Mouse (Mus musculus) gastrocnemius, postnatal 36 days (tissue): ENCODE measurements around the gene Gpatch3. TPM values are rescaled to one million over a fixed set of nuclear protein-coding genes. Genes with fewer than 3 reads are reported as not detected.

ENCODE experiments used
- DNase-seq, 2 experiments: peaks; one replicate each; pipeline ENCODE4 v3.0.0; 2022
- intact Hi-C: fragments of 180-260 bp; cut with DNase I; formaldehyde crosslinking; loops from one replicate; pipeline ENCODE4 v1.15.1; 2025
- long read RNA-seq, 2 experiments: library from polyadenylated mRNA; stranded (forward); transcript quantifications; one replicate each; pipeline ENCODE4 v2.0.0; 2021
- total RNA-seq, 2 experiments: library from RNA; stranded (reverse); gene quantifications; 2 replicates each; pipeline ENCODE4 v1.2.3; 2021

Gene Gpatch3
- 1 to 10 TPM; 2.6 to 3.3 TPM for total RNA-seq
- long read RNA-seq, experiment 1, partial matches to known transcripts, result 0 of 2 reads
- long read RNA-seq, experiment 1, other reads (novel, unspliced or antisense), result 2 of 2 reads
- long read RNA-seq, experiment 2, partial matches to known transcripts, result 0 of 2 reads
- long read RNA-seq, experiment 2, other reads (novel, unspliced or antisense), result 0 of 2 reads

DNA sequence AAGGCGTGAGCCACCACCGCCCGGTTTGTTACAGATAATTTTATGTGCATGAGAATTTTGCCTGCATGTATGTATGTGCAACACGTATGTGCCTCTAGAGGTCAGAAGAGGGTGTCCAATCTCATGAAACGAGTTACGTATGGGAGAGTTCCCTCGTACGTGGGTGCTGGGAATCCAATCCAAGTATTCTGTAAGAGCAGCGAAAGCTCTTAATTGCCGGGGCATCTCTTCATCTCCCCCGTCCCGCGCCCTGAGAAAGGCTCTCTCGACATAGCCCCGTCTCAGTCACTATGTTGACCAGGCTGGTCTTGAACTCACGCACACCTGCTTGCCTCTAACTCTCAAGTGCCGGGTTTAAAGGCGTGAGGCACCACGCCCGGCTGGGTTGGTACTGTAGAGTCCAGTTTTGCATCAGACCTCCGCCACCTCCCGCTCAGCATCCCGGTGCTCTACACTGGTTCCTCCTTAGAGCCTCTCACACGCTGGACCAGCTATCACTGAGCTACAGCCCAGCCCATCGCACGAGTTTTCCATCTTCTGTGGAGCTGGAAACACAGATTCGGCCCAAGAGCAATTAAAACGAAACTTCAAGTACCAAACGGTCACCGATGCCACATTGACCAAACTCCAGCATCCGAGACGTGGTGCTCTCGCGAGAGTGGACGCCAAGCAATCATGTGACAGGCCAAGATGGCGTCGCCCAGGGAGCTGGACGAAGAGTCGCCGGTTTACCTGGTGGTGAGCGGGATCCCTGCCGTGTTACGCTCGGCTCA lies at the start of gene Gpatch3:
Gpatch3 (plus strand) TSS at position 676 of the 773 bp plus-strand sequence.
- intact Hi-C loops, result no loop called here
- peak; percentile 87 to 89 for DNase-seq

DNA sequence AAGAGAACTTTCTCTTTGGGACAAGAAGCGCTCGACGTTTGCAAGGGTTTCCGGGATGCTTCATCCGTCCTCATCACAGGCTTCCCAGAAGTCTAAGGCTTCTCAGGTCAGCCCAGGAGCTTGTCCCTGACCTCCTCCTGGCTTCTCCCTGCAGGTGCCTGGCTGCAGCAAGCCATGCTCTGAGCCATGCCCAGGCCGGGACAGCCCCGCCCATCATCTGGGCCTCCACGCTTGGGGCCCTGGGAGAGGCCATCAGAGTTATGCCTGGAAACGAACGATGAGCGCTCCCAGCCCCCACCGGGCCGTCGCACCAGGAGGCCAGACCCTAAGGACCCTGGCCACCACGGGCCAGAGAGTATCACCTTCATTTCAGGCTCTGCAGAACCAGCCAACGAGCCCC lies 46.8 kb upstream of the Gpatch3 start:
- no peak for DNase-seq
- intact Hi-C loops, result no loop called here

DNA sequence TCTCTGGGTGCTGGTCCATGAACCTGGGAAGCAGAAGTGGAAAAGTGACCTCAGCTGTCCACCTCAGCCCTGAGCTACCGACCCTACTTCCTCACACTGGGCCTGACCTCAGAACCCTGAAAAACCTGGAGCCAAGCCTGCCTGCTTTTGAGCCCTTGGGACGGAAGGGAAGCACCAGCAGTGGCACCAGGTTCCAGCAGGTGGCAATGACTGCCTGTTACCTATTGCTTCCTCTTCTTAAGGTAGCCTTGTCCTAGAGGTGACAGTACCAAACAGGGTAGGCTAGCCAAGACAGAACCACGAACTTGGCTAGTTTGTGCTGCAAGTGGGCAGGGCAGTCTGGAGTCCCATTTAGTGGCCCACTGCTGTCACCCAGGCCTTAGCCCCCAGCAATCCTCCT lies 41.8 kb upstream of the Gpatch3 start:
- intact Hi-C loops, result no loop called here
- DNase-seq, result no peak

DNA sequence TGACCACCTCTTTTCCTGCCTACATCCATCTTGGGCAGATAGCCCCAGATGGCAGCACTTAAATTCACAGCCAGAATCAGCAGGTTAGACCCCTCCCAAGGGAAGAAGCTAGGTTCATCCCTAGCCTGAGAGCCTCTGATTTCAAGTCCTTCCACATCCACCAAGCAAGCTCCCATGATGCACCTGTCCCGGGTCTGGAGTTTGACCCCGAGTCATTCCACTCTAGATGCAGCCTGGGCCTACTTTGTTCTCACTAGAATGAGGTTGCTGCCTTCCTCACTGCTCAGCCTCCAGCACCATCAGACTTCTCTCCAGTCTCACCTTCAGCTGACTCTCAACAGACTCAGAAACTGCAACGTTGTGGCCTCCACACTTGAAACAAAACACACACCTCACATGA lies 38.5 kb upstream of the Gpatch3 start:
- intact Hi-C loops, result no loop called here
- DNase-seq, result no peak

DNA sequence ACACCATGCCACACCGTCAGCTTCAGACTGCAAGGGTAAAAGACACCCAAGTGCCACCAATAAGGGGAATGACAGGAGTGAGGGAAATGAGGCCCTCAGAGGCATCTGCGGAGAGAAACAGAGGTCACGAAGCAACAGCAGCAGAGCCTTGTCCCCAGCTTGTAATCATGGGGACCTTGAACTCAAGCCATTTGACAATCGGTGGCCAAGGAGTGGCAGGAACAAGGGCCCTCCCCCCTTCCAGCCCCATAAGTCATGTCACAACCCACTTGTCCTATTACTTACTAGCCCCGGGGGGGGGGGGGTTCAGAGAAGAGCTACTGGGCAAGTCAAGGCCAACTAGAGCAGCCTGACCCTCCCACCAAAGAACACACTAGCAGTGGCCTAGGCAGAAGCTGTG lies 37.9 kb upstream of the Gpatch3 start:
- no peak for DNase-seq
- intact Hi-C loops, result no loop called here

DNA sequence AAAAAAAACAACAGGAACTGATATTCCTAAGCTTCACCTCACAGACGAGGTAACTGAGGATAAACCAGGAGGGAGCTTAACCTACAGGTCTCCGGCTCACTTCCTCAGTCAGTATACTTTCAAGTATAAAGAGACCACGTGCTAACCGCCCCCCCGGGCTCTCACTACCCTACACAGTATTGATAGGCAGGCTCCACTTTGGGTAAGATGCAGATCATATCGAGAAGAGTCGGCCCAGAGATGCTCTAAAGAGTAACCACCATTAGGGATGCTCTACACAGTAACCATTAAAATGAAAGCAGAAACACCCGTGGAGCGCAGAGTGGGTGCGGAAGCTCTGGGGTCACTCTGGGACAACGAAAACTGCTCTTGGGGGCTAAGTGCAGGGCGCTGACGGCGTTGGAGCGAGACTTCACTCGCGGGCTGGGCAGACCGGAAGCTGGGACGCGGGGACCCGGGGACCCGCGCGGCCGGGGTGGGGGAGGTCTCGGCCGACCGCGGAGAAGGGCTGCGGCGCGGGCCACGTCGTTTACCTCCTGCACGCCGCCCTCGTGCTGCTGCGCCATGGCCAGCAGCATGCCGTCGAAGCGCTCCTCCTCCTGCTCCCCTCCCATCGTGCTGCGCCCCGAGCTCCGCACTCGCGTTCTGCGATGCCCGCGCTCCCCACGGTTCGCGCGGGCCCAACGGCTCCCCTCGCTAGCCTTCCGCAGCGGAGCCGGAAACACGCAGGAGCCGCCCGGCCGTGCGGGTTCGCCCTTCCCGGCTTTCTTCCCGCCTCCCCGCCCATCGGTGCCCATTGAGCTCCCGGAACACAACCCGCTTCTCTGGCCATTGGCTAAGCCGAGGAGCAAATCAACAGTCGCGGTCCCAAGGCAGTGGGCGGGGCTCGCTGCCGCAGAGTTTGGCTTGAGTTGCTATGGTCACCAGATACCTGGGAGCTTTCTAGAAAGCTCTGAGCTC lies 29.0 kb upstream of the Gpatch3 start, which contains the start of gene Nudc:
Nudc (minus strand) TSS at position 725 of the 960 bp plus-strand sequence.
- intact Hi-C loops, result no loop called here
- DNase-seq, result peak; percentile 90 to 95

DNA sequence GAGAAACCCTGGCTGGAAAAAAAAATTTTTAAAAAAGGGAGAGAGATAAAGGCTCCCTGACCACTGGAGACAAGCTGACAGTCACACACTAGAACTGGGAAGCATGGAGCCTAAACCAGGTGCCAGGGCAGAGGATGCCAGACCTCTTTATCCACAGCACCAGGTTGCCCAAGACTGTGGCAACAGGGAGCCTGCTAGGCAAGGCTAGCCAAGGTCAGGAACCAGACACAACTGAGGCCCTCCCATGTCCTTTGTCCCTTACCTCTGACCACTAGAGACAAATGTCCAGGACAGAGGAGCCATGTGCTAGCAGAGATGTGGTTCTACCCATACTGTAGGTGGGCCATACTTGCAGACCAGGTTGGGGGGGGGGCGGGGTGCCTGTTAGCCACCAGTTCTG lies 22.5 kb upstream of the Gpatch3 start:
- intact Hi-C loops, result no loop called here
- no peak for DNase-seq

DNA sequence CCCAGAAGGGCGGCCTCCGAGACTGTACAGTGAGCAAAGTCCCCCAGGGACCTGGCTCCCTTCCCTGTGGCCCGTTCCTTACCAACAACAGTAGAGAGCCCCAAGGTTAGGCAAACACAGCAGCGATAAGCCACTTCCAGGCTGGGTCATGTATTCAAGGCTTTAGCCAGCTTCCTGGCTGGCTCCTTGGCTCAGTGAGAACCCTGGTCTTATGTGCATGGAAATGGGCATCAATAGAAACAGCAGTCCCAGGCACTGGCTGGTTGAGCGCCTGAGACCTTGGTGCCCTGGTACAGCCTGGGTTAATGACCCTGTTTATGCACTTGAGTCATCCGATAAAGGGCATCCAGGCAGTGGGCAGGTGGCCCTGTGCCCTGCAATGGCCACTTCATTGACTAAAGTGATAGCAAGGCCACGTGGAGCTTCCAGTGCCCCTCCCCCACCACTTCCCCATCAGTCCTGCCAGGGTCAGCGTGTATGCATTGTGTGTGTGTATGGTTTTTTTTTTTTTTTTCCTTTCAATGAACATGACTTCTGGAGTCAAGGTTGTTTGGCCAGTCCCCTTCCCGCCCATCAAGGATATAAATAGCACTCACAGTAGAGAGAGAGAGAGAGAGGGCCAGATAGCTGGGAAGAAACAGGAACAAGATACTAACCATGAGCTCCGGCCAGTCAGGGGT lies 21.6 kb upstream of the Gpatch3 start, which contains the start of gene Nr0b2:
Nr0b2 (plus strand) TSS at position 609 of the 680 bp plus-strand sequence.
- DNase-seq, result no peak
- intact Hi-C loops, result no loop called here

DNA sequence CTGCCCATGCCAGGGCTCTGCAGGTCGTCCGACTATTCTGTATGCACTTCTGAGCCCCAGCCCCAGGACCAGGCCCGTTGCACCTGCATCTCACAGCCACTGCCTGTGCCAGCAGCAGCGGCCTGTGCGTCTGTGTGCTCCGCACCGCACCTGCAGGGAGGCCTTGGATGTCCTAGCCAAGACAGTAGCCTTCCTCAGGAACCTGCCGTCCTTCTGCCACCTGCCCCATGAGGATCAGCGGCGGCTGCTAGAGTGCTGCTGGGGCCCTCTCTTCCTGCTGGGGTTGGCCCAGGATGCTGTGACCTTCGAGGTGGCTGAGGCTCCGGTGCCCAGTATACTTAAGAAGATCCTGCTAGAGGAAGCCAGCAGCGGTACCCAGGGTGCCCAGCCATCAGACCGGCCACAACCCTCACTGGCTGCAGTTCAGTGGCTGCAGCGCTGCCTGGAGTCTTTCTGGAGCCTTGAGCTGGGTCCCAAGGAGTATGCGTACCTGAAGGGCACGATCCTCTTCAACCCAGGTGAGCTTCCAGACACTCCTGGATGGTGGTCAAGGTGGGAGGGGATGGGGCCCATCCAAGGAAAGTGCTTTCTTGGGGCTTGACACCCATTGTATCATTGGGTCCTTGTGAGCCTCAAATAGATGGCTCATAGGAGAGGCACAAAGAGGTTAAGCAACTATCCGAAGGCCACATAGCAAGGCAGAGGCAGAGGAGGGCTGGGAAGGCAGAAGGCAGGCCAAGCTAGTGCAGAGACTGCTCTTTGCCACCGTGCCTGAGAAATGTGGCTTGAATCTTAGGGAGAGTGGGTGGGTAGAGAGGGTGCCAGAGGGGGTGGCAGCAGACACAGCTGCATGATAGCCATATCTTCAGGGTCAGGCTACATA lies 20.9 kb upstream of the Gpatch3 start:
- intact Hi-C loops, result no loop called here
- DNase-seq, result no peak

DNA sequence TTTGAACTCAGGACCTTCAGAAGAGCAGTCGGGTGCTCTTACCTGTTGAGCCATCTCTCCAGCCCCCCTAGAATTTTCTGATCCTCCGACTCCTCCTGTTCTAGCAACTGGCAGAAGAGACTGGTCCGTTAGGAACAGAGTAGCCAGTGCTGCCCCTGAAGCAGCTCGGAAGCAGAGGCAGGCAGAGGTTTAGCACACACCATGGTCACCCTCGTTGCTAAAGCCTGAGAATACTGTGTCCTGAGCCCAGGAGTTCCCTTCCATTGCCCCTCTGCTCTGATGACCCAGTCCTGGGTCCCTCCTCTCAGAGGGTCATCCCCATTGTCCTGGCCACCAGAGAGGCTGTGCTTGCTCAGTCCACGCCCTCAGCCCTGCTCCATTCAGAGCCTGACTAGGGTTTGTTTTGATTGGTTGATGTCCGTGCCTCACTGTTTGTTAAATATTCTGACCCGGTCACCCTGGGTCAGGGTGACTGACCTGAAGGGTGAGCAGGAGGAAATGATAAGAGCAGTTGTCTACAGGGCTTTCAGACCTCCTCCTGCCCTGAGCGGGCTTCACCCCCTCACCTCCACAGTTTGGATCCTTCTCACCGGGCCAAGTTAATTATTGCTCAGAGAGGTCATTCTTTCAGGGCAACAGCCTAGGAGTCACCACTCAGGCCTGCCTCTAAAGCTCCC lies 17.4 kb upstream of the Gpatch3 start:
- intact Hi-C loops, result no loop called here
- DNase-seq, result no peak

DNA sequence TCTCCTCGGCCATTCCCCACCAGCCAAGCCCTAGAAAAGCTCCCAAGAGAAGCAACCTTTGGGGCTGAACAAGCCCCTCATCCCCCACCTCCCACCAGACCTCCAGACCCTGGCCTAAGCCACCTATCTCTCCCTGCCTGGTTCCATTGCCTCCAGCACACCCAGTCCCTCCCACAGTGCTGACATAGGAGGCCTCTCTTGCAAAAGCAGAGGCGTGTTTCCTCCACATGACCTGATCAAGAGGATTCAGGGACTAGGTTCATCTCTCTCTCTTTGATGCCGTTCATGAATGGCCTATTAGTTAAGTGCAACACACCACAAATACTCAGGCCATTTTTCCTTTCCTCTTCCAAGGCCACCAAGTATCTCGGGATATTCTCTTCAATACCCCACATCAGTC lies 14.7 kb upstream of the Gpatch3 start:
- intact Hi-C loops, result no loop called here

DNA sequence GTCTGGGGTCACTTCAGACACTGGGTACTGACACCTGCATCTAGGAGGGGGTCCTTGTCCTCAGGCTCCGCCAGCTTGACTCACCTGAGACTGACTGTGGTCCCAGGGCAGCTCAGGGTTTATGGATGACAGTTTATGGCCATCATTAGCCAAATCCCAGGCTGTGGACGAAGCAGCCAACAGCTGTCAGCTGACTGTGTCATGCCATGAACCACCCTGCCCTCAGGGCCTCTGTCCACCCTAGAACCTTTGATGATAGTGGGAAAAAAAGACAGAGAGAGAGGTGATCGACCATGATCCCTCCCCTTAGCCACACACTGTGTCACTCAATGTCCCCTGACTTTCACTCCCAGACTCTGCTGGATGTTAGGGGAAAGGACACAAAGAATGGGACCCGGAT lies 12.9 kb upstream of the Gpatch3 start:
- no peak for DNase-seq
- intact Hi-C loops, result no loop called here

More for the DNA sequence above, 14.7 kb upstream of the Gpatch3 start:
- no peak for DNase-seq

DNA sequence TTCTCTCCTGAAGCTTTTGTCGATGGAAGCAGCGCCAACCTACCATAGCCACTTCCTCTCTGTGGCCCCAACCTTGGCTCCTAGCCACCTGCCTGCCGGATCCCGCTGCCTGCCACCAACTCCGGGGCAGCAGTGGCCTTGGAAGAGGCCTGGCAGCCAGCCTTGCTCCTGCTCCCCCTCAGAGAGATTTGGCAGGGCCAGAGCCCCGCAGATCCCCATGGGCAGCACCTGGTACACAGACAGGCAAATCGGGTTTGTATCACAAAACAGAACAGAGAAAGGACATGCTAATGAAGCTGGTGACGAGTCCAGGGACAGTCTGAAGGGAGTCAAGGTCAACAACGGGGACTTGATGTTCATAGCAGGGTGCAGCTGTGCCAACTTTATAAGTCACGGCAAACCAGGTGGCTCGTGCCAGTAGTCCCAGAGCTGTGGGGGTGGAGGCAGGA lies 11.4 kb upstream of the Gpatch3 start:
- no peak for DNase-seq

DNA sequence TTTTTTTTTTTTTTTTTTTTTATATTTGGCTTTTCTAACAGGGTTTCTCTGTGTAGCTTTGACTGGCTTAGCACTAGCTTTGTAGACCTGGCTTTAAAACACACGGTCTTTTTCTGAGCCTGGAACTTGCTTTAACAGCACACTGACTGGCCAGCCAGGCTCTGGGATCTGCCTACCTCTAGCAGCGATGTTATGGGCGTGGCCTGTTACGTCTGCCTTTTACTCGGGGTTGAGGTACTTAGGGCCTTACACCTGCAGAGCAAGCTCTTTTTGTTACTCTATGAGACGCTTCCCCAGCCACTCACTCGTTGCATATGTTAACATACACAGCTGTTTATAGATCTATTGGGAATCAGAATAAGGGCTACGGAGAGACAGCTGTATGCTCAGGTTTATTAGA lies 7.3 kb upstream of the Gpatch3 start:
- DNase-seq, result no peak
- intact Hi-C loops, result no loop called here

More for the DNA sequence above, 11.4 kb upstream of the Gpatch3 start:
- intact Hi-C loops, result no loop called here

DNA sequence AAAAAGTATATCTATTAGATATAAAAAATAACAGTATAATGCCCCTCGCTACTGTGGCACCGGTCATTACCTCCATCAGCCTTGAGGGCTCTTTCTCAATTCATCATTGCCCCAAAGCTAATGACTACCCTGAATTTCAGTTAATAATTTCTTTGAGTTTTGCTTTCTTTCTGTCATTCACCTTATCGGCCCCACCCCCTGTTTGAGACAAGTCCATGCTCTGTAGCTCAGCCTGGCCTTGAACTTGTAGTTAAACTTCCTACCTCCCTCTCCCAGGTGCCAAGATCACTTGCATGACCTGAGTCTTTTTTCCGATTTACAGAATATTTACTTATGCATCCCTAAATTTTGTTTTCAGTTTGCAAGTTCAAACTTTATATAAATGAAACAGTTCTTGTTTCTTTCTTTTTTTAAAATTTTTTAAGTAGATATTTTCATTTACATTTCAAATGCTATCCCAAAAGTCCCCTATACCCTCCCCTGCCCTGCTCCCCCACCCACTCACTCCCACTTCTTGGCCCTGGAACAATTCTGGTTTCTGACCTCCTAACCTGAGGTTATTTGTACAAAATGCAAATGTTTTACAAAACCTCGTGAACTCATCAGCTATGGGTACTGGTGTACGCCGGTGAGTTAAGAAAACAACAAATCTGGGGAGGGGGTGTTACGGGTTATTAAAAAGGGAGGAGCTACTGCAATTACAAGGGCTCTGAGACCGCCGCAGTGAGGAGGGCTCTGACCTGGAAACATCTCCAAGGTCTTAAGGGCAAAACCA lies 5.1 kb upstream of the Gpatch3 start:
- intact Hi-C loops, result no loop called here
- no peak for DNase-seq

DNA sequence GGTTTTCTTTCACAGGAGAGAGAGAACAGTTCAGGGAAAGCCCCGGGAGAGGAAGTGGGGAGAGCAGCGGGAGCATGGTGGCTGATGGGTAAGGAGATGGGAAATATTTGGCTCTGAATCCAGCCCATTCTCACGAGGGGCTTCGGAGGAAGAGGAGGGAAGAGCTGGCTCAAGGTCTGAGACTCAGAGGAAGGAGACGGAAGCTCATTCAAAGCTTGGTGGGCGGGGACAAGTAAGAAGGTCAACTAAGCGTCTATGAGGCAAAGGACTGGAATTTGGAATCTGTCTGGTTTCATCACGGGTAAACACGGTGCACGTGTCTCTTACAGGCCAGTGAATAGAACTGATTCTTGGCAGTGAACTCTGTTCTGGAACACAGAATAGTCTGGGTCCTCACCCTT lies 4.5 kb upstream of the Gpatch3 start:
- no peak for DNase-seq
- intact Hi-C loops, result no loop called here

DNA sequence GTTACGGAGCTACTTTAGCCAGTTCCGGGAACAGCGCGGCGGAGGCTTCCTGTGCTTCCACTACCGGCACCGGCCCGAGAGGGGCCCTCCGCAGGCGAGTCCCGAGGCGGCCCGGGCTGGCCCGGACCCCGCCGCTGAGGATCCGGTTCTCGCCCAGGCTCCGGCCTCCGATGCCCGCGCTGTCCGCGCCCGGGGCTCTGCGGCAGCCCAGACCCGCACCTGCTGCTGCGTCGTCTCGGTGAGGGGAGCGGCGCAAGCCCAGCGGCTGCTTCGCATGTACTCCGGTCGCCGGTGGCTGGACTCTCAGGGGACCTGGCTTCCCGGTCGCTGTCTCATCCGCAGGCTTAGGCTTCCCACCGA lies 278 bp downstream of the Gpatch3 start:
- intact Hi-C loops, result no loop called here
- no peak for DNase-seq

DNA sequence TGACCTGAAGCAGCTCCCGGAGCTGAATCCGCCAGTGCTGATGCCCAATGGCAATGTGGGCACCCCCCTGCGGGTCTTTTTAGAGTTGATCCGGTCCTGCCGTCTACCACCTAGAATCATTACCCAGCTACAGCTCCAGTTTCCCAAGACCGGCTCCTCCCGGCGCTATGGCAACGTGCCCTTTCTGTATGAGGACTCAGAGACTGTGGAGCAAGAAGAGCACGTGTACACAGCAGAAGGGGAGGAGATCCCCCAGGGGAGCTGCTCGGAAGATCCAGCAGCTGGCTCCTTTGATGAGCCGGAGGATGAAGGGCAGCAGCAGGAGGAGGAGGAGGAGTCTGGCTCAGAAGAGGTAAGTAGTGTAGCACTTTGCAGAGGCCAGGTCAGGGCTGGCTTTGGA lies 3.4 kb downstream of the Gpatch3 start:
- intact Hi-C loops, result no loop called here

More for the DNA sequence above, 3.4 kb downstream of the Gpatch3 start:
- DNase-seq, result no peak
